Mouse (Mus musculus): ENCODE measurements around the gene Ctse.

The Ctse gene

GRCm38 (mm10) chr1:131637791-131638540 is at the start of gene Ctse:
Gene Ctse, plus strand, starts transcription at chr1:131638306.
- DNase-seq (ENCODE audit: low read depth, low spot score), result no peak

DNA sequence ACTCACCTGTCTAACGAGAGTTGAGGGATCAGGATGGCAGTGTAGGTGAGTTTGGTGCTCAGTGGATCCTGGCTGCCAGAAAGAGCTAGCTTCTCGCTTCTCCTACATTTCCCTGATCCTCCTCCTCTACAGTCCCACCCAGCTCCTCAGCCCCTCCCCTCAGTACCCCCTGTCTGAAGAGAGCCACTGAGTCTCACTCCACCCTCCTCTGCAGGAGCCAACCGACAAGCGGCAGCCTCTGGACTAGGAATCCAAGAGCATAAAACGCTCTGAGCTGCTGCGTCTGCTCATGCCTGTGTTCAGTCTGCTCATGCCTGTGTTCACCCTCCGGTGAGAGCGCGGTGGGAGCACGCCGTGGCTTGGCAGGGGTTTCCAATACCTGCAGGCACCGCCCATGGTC is 39.2 kb upstream of the Ctse start, which contains the start of gene Avpr1b:
Gene Avpr1b, plus strand, starts transcription at position 335 of the 400 bp plus-strand sequence.
- DNase-seq (ENCODE audit: low read depth, low spot score), result peak; percentile 48

DNA sequence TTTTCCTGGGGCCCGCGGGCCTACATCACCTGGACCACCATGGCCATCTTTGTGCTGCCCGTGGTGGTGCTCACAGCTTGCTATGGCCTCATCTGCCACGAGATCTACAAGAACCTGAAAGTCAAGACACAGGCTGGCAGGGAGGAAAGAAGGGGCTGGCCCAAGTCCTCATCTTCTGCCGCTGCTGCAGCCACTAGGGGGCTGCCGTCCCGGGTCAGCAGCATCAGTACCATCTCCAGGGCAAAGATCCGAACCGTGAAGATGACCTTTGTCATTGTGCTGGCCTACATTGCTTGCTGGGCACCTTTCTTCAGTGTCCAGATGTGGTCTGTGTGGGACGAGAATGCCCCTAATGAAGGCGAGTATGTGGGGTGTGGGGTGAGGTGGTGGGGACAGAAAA is 37.8 kb upstream of the Ctse start:
- peak; percentile 21 for DNase-seq (ENCODE audit: low read depth, low spot score)

DNA sequence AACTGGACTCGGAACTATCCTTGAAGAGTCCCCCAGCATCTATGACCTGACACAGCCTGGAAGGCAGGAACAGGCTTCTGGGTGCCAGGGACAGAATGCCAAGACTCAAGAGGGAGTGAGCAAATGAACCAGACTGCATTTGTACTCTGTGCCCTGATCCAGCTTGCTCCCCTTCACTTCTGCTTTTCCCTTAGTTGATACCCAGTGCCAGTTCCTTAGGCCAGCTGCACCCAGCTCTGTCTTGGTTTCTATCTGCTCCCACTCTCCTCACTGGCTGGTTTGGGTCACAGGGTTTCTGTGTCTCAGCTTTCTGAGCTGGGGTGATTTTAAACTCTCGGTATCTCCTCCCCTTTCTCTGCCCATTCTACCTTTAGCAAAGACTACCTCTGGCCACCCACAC is 31.4 kb upstream of the Ctse start:
- DNase-seq (ENCODE audit: low read depth, low spot score), result no peak

- no peak for DNase-seq (ENCODE audit: low read depth, low spot score)
These were observed 25.4 kb upstream of the Ctse start for GRCm38 (mm10) chr1:131612556-131613155.

DNA sequence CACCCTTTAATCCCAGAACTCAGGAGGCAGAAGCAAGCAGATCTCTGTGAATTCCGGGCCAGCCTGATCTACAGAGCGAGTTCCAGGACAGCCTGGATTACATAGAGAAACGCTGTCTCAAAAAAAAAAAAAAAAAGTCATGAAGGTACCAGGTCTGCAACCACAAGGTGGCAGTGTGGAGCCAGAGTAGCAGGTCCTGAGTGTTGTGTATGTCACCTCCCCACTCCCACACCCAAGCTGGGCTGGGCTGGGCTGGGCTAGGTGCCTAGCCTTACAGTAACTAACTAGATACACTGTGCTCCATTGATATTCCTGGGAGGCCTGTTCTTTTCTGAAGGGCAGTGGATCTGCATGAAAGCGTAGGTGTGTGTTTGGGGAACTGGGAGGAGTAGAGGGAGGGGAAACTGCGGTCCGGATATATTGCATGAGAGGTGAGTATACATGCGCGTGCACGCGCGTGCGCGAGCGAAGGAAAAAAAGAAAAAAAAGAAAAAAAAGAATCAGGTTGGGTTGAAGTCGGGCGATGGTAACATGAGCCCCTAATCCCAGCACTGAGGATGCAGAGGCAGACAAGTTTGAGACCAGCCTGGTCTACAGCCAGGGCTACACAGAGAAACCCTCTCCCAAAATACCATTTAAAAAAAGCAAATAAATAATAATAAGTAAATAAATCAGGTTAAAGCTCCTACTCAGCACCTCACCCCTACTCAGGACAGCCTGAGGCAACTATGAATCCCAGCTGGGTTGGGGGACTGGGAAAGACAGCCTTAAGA is 24.6 kb upstream of the Ctse start:
- DNase-seq (ENCODE audit: low read depth, low spot score), result peak; percentile 90

- no peak for DNase-seq (ENCODE audit: low read depth, low spot score)
These were observed 23.5 kb upstream of the Ctse start for GRCm38 (mm10) chr1:131614641-131615040.

DNA sequence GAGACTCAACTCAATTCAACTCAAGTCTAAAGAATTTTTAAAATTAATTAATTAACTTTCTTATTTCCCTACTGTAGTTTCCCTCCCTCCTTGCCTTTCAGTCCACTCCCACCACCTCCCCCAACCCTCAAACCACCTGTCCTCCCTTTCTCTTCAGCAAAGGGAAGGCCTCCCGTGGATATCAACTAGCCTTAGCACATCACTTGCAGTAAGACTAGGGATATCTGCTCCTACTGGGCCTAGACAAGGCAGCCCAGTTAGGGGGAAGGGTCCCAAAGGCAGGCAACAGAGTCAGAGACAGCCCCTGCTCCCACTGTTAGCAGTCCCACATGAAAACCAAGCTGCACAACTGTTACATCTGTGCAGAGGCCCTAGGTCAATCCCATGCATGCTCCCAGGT is 22.0 kb upstream of the Ctse start:
- no peak for DNase-seq (ENCODE audit: low read depth, low spot score)

DNA sequence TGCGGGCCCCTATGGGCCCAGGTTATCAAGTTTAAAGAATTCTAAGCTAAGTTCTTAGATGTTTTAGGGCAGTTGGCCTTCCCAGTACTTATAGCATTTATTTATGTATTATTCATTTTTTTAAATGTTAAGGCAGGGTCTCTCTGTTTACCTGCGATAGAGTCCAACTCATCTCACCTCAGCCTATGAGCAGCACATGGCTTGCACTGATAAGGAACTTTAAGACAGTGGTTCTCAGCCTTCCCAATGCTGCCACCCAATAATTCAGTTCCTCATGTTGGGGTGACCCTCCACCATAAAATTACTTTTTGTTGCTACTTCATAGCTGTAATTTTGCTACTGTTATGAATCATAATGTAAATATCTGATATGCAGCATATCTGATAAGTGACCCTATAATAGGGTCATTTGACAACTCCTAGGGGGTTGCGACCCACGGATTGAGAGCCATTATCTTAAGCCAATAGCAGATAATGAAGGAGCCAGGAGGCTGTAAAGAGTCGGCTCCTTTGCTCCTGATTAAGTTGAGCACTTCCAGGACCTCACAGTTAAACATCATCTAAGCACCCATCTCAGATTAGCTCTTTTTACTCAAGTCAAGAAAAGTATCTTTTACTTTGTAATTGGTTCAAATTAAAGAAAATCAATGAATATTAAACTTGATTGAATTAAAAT is 21.4 kb upstream of the Ctse start:
- DNase-seq (ENCODE audit: low read depth, low spot score), result no peak

GRCm38 (mm10) chr1:131618576-131618975 is 19.5 kb upstream of the Ctse start:
- no peak for DNase-seq (ENCODE audit: low read depth, low spot score)

- no peak for DNase-seq (ENCODE audit: low read depth, low spot score)
These were observed 18.8 kb upstream of the Ctse start for GRCm38 (mm10) chr1:131619348-131619747.

- no peak for DNase-seq (ENCODE audit: low read depth, low spot score)
These were observed 14.5 kb upstream of the Ctse start for GRCm38 (mm10) chr1:131623644-131624043.

DNA sequence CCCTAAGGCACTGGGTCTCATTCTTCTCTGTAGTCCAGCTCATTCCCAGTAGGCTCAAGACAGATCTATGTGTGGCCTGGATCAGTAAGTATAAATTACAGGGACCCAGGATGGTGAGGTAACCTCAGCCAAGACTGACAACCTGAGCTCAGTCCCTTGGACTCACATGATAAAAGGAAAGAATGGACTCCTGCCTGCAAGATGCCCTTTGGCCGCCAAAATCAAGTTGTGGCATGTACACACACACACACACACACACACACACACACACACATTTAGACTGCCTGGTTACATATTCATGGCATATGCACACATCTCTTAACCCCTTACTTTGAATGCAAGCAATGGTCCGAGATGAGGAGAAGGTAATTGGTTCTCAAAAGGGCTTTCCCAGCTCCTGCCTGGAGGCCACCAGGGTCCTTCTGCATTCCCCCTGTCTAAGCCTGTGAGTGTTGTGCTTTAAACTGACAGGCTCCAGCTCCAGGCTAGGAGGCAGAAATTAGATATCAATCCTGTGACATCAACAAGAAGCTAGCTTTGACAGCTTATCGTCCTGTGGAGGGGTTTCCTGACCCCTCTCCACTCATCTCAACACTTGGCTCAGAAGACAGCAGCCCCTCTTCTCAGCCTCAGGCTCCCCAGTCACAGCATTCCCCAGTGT is 13.8 kb upstream of the Ctse start:
- DNase-seq (ENCODE audit: low read depth, low spot score), result no peak

DNA sequence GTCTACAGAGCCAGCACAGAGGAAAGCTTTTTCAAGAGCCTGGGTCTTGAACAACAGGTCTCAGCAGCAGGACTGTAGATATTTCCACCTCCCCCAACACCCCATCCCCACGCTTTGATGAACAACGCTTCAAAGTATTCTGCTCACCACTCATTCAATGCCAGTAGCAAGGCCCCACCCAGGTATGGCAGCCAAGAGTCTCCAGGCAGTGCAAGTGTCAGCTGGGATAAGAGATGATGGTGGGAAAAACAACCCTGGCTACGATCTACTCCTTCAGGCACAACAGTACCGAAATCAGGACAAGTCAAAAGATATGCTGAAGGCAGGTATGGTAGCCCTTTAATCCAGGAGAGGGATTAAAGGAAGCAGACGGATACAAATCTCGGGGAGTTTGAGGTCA is 11.9 kb upstream of the Ctse start:
- DNase-seq (ENCODE audit: low read depth, low spot score), result no peak

DNA sequence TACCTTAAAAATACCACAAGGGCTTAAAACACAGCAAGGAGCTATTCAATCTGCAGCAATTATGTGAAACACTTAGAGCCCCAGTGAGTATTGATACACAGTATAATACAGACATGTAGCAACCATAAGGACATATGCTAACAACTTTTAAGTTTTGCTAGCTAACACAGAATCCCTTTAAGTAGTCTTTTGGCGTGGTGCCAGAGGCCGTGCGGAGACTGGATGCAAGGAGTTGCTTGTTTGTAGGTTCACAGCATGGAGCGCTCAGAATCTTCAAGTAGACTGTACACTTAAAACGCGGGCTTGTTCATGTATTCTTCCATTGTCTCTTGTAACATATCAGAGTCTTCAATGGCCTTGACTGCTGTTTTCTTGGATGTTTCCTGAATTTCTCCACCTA is 5.9 kb upstream of the Ctse start:
- peak; percentile 11 for DNase-seq (ENCODE audit: low read depth, low spot score)

DNA sequence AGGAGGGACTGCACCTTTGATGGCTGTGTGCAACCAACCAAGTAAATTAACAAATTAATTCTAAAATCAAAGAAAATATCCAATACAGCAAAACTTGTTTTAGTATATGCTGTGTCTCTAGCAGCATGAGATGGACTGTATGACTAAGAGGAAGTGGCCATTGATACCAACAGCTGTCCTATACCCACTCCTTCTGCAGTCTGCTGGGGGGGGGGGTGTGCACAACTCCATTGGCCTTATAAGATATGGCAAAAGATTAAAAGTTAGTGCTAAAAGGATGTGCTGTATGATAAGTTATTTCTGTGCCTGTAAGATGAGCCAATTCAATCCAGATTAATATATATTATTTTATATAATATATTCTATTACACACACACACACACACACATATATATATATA is 3.6 kb upstream of the Ctse start:
- DNase-seq (ENCODE audit: low read depth, low spot score), result no peak

DNA sequence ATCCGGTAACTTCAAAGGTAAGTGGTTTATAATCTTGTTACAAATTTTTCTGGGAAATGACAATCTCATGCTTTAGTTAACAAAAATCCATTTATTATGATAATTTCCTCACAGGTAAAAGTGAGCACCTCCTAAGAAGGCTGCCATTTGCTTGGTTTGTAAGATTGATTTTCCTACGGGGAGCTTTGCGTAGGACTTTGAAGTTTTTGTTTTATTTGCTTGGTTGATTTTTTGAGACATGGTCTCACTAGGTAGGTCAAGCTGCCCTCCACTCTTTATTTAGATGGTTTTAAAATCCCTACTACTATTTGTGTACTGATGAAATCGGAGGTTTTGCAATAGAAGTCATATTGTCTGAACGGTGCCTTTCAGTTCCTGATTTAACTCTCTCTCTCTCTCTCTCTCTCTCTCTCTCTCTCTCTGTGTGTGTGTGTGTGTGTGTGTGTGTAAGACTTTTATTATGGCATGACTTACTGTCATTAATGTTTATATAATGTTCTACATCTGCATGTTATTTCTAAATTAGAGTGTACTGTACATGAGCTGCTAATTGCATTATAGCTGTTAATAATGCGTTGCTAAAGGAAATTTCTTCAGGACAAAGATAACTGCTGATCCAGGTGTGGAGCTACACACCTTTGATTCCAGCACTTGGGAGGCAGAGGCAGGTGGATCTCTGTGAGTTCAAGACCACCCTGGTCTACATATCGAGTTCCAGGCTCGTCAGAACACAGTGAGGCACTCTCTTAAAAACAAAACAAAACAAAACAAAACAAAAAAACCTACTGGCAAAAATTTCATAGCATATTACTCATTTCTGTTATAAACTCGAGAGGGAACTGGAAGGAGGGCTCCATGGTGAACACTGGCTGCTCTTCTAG is 675 bp downstream of the Ctse start:
- DNase-seq (ENCODE audit: low read depth, low spot score), result no peak

DNA sequence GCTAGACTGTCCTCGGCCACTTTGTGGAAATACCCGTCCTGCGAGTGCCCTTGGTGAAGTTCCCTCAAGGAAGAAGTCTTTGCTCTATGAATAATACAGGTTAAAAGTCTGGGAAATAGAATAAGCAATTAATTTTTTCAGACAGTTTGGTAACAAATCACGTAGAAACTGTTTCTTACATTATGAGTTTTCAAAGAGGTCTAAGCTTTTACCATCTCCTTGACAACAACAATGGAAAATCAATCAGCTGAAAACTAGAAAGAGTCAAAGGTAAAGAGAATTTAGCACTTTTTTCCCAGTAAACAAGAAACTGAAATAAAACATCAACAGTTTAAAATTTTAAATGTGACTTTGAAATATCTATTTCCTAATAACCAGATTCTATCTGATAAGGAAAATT is 2.0 kb downstream of the Ctse start:
- DNase-seq (ENCODE audit: low read depth, low spot score), result no peak

GRCm38 (mm10) chr1:131641565-131641964 is 3.5 kb downstream of the Ctse start:
- no peak for DNase-seq (ENCODE audit: low read depth, low spot score)

DNA sequence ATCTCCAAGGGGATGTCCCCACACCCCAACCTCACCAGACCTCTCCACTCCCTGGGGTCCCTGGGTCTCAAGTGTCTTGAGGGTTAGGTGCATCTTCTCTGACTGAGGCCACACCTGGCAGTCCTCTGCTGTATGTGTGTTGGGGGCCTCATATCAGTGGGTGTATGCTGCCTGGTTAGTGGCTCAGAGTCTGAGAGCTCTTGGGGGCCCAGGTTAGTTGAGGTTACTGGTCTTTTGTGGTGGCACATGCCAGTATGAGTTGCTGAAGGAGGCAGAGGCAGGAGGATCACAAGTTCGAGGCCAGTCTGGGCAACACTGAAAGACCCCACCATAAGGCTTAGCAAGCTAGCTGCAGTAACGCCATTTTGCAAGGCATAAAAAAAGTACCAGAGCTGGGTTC is 4.1 kb downstream of the Ctse start:
- DNase-seq (ENCODE audit: low read depth, low spot score), result no peak
